Mouse (Mus musculus) testis, adult 2 months (tissue): Measurements from ENCODE around the gene Bphl.

Experiments
- CTCF ChIP-seq: fragments of 200-500 bp; IDR thresholded peaks from 2 replicates; pipeline ENCODE4 v1.5.1; 2012; ENCODE audit warnings: low read depth, mild to moderate bottlenecking, inconsistent platforms, low read length, moderate library complexity; ENCODE audit not compliant: control insufficient read depth, insufficient read depth, insufficient replicate concordance
- POLR2A ChIP-seq: fragments of 200-500 bp; IDR thresholded peaks from 2 replicates; pipeline ENCODE4 v1.6.1; 2012; ENCODE audit warnings: low read depth, mild to moderate bottlenecking, inconsistent platforms, low read length, moderate library complexity; ENCODE audit not compliant: control insufficient read depth

DNA sequence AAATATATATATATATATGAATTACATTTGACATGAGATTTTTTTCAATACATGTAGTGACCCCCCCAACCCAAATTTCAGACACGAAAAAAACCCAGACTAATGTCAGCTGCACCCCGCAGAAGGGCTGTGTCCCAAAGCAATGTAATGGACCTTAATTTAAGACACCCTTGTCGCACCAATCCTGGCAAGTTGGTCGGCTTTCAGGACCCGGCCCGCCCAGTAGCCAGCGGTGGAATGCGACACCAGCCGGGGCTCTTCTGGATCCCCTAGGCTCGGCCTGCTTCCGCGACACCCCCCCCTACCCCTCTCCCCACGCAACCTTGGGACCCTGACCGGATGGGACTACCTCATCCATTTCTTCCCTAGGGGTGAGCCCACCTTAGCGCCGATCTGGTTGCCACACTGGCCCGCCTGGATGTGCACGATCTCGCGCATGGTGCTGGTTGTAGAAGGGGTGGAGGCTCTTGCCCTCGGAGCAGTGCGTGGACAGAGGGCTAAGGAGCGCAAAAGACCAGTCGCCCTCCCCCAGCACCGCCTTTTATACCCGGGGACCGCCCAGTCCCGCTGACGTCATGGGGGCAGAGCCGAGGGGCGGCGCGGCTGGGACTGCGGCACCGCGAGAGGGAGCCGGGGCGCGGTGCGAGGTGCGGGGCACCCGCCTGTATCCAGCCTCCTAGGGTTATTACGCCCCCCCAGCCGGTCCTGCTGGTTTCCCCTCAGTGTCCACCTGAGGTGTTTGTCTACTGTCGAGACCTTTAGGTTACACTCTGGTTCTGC lies 40.3 kb downstream of the Bphl start, which contains the start of gene Tubb2a:
- TF ChIP-seq CTCF, result peak; percentile 9; the same call in 1 of the 2 replicates
- TF ChIP-seq POLR2A, result peak; percentile 88
